Mouse (Mus musculus): ENCODE data around the gene Dph2. TPM values are rescaled to one million over a fixed set of nuclear protein-coding genes. Genes with fewer than 3 reads are reported as not detected.

Gene Dph2
- total RNA-seq (2021) = 10 to 100 TPM; 10.1 to 12.1 TPM
- long read RNA-seq, experiment 1, transcript Dph2-201 (6 exons, 2,555 nt) = major isoform, 6 of 9 reads
- long read RNA-seq, experiment 1, partial matches to known transcripts = 1 of 9 reads
- long read RNA-seq, experiment 1, other reads (novel, unspliced or antisense) = 1 of 9 reads
- long read RNA-seq, experiment 2, transcript Dph2-201 (6 exons, 2,555 nt) = major isoform, 14 of 16 reads
- long read RNA-seq, experiment 2, partial matches to known transcripts = 0 of 16 reads
- long read RNA-seq, experiment 2, other reads (novel, unspliced or antisense) = 2 of 16 reads

DNA sequence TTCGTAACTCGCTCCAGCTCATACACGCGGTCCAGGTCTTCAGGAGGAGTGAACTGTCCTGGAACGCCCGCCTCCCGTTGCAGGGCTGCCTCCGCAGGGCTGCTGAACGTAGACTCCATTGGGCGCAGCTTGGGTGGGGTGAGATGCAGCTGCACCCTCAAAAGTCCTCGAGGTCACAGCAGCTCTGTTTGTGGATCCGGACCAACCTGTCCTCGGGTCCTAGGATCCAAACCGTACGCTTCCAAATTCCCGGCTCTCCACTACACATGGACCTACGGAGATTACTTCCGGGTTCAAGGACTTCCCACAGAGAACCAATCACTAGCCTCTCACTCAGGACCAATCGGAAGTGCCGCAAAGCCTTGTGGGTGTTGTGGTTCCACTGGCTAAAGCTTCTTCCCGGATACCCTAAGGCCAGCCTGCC lies at the start of gene Dph2:
TSS of gene Dph2 (minus strand) at position 295 of the 424 bp plus-strand sequence.
- no peak for TF ChIP-seq CTCF (conservative IDR thresholded peaks at IDR 0.05)
- peak within 1 kb of the TSS; percentile 84 for H3K4me3 ChIP-seq
- H3K27ac ChIP-seq = peak within 1 kb of the TSS; percentile 76
- peak; percentile 76 to 91 for DNase-seq (ENCODE audit: low spot score in 2 of 2)

DNA sequence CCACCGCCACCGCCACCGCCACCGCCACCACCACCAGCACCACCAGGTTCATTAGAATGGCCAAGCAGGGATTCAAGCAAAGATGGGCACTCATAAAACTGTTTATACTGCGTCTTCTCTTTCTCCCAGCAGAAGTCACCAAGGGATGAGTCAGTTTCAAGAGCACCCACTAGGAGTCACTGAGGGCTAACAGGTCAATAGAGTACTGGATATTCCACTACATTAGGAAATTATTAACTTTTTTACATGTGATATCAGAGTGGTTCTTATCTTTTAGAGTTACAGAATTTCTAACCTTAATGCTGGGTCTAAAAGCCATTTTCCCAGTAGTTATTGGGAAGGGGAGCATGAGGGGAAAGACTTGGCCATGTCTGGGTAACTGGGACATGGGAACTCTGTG lies 45.1 kb upstream of the Dph2 start:
- no peak for DNase-seq (ENCODE audit: low spot score in 2 of 2)
- TF ChIP-seq CTCF (conservative IDR thresholded peaks at IDR 0.05) = peak; percentile 14; the same call in 1 of the 2 replicates
- H3K4me3 ChIP-seq = no peak overlapping the region
- H3K27ac ChIP-seq = no peak overlapping the region

DNA sequence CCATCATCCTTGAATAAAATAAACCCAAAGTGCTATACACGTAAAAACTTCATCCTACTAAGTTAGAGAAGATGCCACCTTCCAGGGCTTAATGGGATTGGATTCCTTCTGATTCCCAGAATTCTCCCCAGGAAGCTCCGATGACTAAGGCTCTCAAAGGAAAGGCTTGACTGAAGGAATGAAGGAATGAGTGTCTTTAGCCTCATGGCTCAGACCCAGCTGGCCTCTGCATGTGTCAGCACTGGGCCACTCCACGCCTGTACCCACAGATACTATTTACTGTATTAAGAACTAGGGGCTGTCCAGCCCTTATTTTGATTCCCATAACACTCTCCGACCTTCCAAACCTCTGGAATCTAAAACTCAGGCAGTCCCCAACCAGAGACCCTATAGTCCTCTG lies 42.2 kb upstream of the Dph2 start:
- no peak for TF ChIP-seq CTCF (conservative IDR thresholded peaks at IDR 0.05)
- DNase-seq (ENCODE audit: low spot score in 2 of 2) = no peak
- Histone ChIP-seq H3K4me3 (no peak overlapping the region), H3K27ac (no peak overlapping the region)

DNA sequence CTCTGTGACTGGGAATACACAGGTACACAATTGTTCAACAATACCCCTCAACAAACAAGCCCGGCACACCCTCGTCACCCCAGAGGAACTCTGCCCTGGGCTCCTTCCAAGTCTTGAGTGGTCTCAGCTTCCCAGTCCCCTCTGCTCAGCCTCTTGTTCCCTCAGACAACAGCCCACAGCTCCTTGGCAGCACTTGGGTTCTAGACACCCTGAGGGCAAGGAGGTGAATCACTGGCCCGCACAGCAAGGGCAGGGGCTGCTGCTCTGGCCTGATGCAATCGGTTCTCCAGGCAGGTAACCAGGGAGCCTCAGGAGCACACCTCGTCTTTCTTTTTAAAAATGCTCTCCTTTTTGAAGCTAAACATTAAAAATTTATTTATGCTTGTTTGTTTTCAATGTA lies 41.4 kb upstream of the Dph2 start:
- TF ChIP-seq CTCF (conservative IDR thresholded peaks at IDR 0.05) = no peak
- H3K4me3 ChIP-seq = no peak overlapping the region
- DNase-seq (ENCODE audit: low spot score in 2 of 2) = no peak

DNA sequence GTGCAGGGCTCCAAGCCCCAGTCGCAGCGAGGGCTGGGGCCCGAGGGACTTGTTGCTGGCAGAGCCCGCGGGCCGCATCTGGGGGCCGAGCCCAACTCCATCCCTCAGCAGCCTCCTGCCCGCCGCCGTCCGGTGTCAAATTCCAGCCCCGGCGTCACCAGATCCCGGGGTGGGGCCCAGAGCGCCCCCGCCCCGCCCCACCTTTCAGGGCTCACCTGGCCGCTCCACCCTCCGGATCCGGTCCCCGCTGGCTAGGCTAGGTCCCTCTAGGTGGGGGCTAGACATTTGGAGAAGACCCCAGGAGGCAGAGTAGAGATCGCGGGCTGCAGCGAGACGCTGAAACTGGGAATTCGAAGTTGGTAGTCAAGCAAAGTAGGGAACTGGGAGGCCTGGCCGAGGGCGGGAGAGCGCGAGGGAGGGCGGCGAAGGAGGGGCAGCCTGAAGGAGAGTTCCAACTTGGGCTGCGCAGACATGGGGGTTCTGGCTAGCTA lies 37.6 kb upstream of the Dph2 start, which contains the start of gene Artn:
TSS of gene Artn (minus strand) at position 373 of the 491 bp plus-strand sequence.
- Histone ChIP-seq H3K27ac (no peak within 1 kb of the TSS), H3K4me3 (peak within 1 kb of the TSS; percentile 13; the same call in 1 of the 2 replicates)
- DNase-seq (ENCODE audit: low spot score in 2 of 2) = no peak
- TF ChIP-seq CTCF (conservative IDR thresholded peaks at IDR 0.05) = no peak

More for the DNA sequence above, 41.4 kb upstream of the Dph2 start:
- H3K27ac ChIP-seq = no peak overlapping the region

DNA sequence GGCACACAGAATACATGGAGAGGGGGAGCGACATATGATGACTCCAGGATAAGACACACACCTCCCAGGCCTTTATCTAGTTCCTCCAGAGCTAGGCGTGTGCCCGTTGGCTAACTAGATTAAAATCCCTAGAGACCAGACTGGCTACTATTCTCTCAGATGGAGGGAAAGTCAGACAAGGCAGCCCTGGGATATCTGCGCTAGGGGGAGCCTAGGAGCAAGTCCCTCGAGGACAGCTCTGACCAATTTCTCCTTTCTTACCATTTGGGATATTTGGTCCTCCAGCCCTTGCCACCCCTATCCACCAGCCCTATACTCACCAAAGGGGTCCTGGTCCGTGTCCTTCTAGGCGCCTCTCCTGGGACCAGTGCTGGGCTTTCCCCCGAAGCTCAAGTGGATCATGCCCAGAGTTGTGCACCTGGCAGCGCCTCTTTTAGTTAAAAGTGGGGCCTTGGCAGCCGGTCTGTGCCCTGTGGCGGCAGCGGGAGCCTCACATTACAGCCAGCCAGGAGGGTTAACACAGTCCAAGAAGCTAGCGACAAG lies 36.9 kb upstream of the Dph2 start:
- Histone ChIP-seq H3K27ac (no peak overlapping the region), H3K4me3 (no peak overlapping the region)
- TF ChIP-seq CTCF (conservative IDR thresholded peaks at IDR 0.05) = peak; percentile 70
- no peak for DNase-seq (ENCODE audit: low spot score in 2 of 2)

DNA sequence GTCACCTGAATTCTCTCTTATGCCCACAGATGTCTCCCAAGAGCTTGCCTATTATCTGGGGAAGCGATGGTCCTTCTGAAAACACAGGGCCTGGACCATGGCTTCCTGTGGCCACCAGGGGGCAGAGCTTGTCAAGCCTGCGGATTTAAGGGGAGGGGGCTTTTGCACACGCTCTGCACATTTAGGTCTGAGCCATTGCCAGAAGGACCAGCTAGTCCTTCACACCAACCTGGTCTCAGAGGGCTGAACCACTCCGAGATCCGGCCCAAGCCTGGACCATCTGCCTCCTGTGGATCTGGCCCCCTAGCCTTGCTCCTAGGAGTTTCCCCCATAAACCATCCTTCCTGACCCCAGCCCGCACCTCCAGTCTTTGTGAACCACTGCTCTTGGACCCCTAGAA lies 36.4 kb upstream of the Dph2 start:
- no peak overlapping the region for H3K4me3 ChIP-seq
- TF ChIP-seq CTCF (conservative IDR thresholded peaks at IDR 0.05) = peak; percentile 79
- no peak for DNase-seq (ENCODE audit: low spot score in 2 of 2)

DNA sequence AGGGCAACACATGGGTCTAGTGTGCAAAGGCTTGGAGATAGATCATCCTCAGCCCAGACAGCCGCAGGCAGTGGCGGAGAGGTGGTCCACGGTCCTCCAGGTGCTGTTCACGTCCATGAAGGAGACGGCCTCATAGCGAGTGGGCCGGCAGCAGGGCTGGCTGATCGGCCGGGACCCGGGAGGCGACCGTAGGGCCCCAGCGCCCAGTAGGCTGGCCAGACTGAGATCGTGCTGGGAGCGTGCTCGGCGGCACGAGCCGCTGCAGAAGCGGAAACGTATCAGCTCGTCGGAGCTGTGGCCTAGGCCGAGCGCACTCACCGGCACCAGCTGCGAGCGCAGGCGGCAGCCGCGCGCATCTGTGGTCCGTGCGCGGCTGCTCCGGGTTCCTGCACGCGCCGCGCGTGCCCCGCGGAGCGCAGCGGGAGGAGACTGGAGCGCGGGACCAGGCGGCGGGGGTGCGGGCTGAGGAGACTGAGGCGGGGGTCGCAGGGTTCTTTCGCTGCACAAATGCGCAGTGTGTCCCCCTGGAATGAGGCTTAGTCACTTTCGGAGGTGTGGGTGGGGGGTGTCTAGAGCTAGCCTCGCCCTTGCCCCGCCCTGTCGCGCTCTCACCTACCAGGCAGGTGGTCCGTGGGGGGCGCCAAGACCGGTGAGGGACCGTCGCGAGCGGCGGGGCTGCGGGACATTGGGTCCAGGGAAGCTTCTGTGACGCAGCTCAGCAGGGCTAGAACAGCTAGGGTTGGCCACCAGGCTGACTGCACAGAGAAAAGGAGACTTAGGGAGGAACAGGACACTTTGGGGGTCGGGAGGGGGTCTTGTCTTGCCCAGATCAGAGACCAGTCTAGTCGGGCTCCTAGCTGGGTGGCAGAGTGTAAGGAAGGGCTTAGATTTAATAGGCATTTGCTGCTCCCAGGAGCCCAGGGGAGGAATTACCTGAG lies 35.0 kb upstream of the Dph2 start:
- peak in 1 of 2 experiments; percentile 57 for DNase-seq (ENCODE audit: low spot score in 2 of 2)
- Histone ChIP-seq H3K27ac (peak overlapping the region; percentile 86), H3K4me3 (peak overlapping the region; percentile 68)
- TF ChIP-seq CTCF (conservative IDR thresholded peaks at IDR 0.05) = no peak; the same call in 1 of the 2 replicates

More for the DNA sequence above, 36.4 kb upstream of the Dph2 start:
- no peak overlapping the region for H3K27ac ChIP-seq

DNA sequence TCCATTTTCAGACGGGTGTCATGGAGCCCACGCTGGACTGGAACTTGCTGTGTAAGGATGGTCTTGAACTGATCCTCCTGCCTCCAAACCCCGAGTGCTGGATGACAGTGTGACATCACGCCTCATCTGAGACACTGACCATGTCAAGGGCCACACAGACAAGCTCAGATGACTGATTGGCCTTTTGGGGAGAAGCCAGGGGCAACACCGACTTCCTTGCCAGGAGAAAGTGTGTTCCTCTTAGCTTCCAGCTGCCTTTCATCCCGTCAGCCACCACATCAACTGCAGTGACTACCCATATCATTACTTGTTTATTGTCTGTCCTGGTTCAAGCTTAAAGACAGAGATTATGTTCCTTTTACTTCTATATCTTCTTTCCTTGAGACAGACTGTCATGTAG lies 33.1 kb upstream of the Dph2 start:
- no peak for DNase-seq (ENCODE audit: low spot score in 2 of 2)
- TF ChIP-seq CTCF (conservative IDR thresholded peaks at IDR 0.05) = no peak
- H3K4me3 ChIP-seq = no peak overlapping the region

DNA sequence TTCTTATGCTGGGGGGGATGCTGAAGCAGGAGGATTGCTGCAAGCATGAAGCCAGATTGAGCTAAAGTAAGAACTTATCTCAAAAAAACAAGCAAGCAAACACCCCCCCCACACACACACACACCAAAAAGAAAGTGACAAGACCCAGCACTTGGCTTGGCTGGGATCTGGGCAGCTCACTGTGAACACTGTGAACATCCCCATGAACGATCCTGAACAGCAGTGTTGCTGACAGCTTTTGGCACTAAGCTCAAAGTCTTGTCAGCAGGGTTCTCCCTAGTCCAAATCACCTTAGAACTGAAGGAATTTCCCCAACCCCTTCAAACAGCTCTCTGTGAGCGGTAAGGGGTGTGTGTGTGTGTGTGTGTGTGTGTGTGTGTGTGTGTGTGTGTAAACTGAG lies 31.6 kb upstream of the Dph2 start:
- no peak for TF ChIP-seq CTCF (conservative IDR thresholded peaks at IDR 0.05)
- Histone ChIP-seq H3K4me3 (no peak overlapping the region), H3K27ac (no peak overlapping the region)
- DNase-seq (ENCODE audit: low spot score in 2 of 2) = no peak

More for the DNA sequence above, 33.1 kb upstream of the Dph2 start:
- no peak overlapping the region for H3K27ac ChIP-seq

DNA sequence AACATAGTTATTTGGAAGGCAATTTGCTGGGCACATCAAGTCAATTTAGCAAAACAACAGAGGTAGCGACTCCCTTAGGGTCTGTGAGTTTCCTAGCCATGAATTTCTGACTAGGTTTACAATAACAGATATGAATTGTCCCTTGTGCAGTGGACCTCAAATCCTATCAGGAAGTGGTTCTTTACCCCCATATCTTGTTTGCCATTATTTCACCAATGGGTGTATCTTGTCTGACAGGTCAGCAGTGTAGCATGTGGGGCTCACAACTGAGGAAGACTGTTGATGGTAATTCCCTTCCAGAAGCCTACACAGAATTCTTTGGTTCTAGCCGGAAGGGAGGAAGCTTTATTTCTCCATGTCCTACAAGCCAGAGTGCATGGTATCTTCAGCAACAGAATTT lies 29.5 kb upstream of the Dph2 start:
- Histone ChIP-seq H3K27ac (no peak overlapping the region), H3K4me3 (no peak overlapping the region)
- TF ChIP-seq CTCF (conservative IDR thresholded peaks at IDR 0.05) = no peak
- DNase-seq (ENCODE audit: low spot score in 2 of 2) = no peak

DNA sequence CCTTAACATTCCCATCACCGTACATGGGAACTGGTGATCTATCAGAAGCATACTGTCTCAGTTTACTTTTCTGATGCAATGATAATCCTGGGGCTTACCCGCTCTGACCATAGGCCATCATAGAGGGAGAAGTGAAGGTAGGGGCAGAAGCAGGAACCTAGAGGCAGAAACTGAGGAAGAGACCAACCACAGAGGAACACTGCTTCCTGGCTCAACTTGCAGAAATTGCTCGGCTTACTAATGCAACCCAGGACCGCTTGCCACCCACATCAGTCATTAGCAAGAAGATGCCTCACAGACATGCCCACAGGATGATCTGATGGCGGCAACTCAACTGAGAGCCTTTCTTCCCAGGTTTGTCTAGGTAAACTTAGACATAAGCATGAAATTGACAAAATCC lies 26.9 kb upstream of the Dph2 start:
- Histone ChIP-seq H3K27ac (no peak overlapping the region), H3K4me3 (no peak overlapping the region)
- DNase-seq (ENCODE audit: low spot score in 2 of 2) = no peak
- TF ChIP-seq CTCF (conservative IDR thresholded peaks at IDR 0.05) = no peak

DNA sequence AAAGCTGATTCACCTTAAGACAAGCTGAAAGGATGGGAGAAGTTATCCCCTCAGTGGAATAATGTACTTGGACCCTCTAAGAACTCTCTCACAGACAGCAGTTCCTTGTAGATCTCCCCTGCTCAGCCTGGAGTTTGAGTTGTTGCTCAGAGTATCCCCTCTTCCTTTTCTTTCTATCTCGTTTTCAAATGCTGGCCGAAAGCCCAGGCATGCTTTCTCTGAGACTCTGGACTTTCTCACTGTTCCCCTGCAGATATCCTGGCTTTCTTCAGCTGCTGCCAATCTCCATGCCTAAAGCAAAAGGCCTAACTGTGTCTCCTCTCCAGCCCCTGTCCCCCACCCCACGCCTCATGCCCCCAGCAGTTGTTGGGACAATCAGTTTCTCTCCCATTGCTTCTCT lies 26.4 kb upstream of the Dph2 start:
- no peak overlapping the region for H3K27ac ChIP-seq

More for the DNA sequence above, 26.4 kb upstream of the Dph2 start:
- no peak for DNase-seq (ENCODE audit: low spot score in 2 of 2)
- no peak overlapping the region for H3K4me3 ChIP-seq
- TF ChIP-seq CTCF (conservative IDR thresholded peaks at IDR 0.05) = no peak

Measured in layer of hippocampus, adult 2 months (tissue).